Mouse (Mus musculus) lung, postnatal 0 days (tissue): ENCODE measurements around the gene Tomm20. TPM values are rescaled to one million over a fixed set of nuclear protein-coding genes. Genes with fewer than 3 reads are reported as not detected.

Experiments used
- ATAC-seq: fragments of 200-750 bp; cut with Nextera tagmentation; 2 replicates; pipeline ENCODE4 v1.8.0; 2017; ENCODE audit warnings: moderate library complexity
- DNase-seq: peaks from one replicate; pipeline ENCODE4 v3.0.0-alpha.2; 2016; ENCODE audit warnings: low spot score
- H3K27ac ChIP-seq: fragments of 300-500 bp; sonication (generic); 2 replicates; pipeline ENCODE4 v1.5.1; 2014; ENCODE audit warnings: antibody characterized with exemption, mild to moderate bottlenecking, low read length, mixed read lengths
- H3K27me3 ChIP-seq: fragments of 300-500 bp; sonication (generic); replicated peaks from 2 replicates; pipeline ENCODE4 v1.6.1; 2014; ENCODE audit warnings: low read length, mixed read lengths; ENCODE audit not compliant: insufficient read depth
- H3K36me3 ChIP-seq: fragments of 300-500 bp; sonication (generic); 2 replicates; pipeline ENCODE4 v1.6.1; 2014; ENCODE audit warnings: low read length, mixed read lengths; ENCODE audit not compliant: insufficient read depth
- H3K4me1 ChIP-seq: fragments of 300-500 bp; sonication (generic); 2 replicates; pipeline ENCODE4 v1.6.1; 2014; ENCODE audit warnings: antibody characterized with exemption, low read depth, low read length, mixed read lengths; ENCODE audit not compliant: insufficient read depth
- H3K4me2 ChIP-seq: fragments of 300-500 bp; sonication (generic); replicated peaks from 2 replicates; pipeline ENCODE4 v1.6.1; 2014; ENCODE audit warnings: low read depth, mild to moderate bottlenecking, low read length, moderate library complexity, mixed read lengths
- H3K4me3 ChIP-seq: fragments of 300-500 bp; sonication (generic); 2 replicates; pipeline ENCODE4 v1.5.1; 2014; ENCODE audit warnings: low read depth, low read length
- H3K9ac ChIP-seq: fragments of 300-500 bp; sonication (generic); replicated peaks from 2 replicates; pipeline ENCODE4 v1.6.1; 2014; ENCODE audit warnings: low read depth, mild to moderate bottlenecking
- H3K9me3 ChIP-seq: fragments of 300-500 bp; sonication (generic); 2 replicates; pipeline ENCODE4 v1.6.1; 2016; ENCODE audit warnings: low read length, mixed read lengths
- CTCF ChIP-seq: IDR thresholded peaks from 2 replicates; pipeline ENCODE4 v1.5.1; 2016; ENCODE audit warnings: antibody characterized with exemption, mild to moderate bottlenecking
- EP300 ChIP-seq: IDR thresholded peaks from 2 replicates; pipeline ENCODE4 v1.6.1; 2016; ENCODE audit warnings: antibody characterized with exemption, mild to moderate bottlenecking, control low read depth
- WGBS: fragments of 180-500 bp; shearing (Covaris S2); extraction: QIAGEN DNeasy Blood & Tissue Kit; methylation state at CpG from one replicate; pipeline ENCODE4 v1.1.7; 2014; 5-methylcytosine and 5-hydroxymethylcytosine counted together
- polyA plus RNA-seq: library from polyadenylated mRNA; unstranded; fragments of >200 nt; fragmentation: Nextera tagmentation; extraction: Ambion mirVana; gene quantifications from 2 replicates; pipeline ENCODE4 v1.2.1, GENCODE M21; 2015

The Tomm20 gene
- polyA plus RNA-seq, 1 experiment from 2014 or later: 155 TPM

DNA sequence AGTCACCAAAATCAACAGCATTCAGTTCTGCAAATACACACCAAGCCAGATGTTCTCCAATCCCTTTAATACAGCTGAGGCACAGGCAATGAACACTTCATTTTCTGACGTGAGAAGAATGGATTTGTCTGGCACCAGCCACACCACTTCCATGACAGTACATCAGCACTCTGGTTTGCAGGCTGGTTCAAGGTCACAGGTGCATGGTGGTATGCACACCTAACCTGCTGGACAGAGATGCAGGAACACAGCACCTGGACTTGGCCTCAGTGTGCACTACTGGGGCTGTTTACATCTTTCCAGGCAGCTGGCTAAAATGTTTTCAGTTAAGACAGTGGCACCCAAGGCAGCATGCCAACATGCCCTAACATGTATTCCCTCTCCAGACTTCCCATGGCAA, 13.0 kb downstream of the Tomm20 start:
- TF ChIP-seq CTCF (no peak), EP300 (no peak)
- Histone ChIP-seq H3K9me3 (no peaks in the 10 kb centered on the region), H3K4me1 (no peaks in the 10 kb centered on the region), H3K4me2 (no peak overlapping the region), H3K27me3 (no peaks in the 10 kb centered on the region), H3K27ac (no peak overlapping the region), H3K36me3 (peaks cover 12% of the 10 kb centered on the region; the same call in 1 of the 2 replicates), H3K9ac (no peak overlapping the region), H3K4me3 (no peak overlapping the region)
- DNase-seq: no peak
- ATAC-seq: no peak
- 55% methylated on average over 1 of the region's 1 CpGs for WGBS

GRCm38 (mm10) chr8:126932249-126932648, 13.4 kb downstream of the Tomm20 start:
- WGBS: 56% methylated on average over 1 of the region's 1 CpGs
- TF ChIP-seq CTCF: no peak
- TF ChIP-seq EP300: no peak
- Histone ChIP-seq H3K27ac (no peak overlapping the region), H3K4me1 (no peaks in the 10 kb centered on the region), H3K9ac (no peak overlapping the region), H3K4me2 (no peak overlapping the region), H3K27me3 (no peaks in the 10 kb centered on the region), H3K36me3 (peaks cover 12% of the 10 kb centered on the region; the same call in 1 of the 2 replicates), H3K4me3 (no peak overlapping the region), H3K9me3 (no peaks in the 10 kb centered on the region)
- no peak for DNase-seq
- no peak for ATAC-seq

DNA sequence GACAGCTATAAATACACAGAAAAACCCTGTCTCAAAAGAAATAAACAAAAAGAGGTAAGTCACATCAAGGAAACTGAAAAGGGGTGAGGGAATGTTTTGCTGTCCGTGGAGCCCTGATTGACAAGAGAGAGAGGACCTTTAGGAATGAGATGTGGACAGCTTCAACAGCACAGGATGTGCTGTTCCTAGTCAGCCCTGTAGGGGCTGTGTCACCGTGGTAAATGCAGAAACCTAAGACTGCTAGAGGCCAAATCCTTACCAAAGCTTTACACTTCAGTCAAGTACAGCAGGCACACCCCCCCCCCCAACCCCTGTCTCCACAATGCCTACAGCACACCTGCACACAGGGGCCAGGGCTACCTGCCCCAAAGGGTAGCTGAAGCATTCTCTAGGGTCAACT, 13.9 kb downstream of the Tomm20 start:
- H3K36me3 ChIP-seq: peaks cover 12% of the 10 kb centered on the region; the same call in 1 of the 2 replicates

GRCm38 (mm10) chr8:126929607-126930161, 16.0 kb downstream of the Tomm20 start:
- DNase-seq: peak; percentile 72
- H3K27ac ChIP-seq: peak overlapping the region; percentile 14; the same call in 1 of the 2 replicates
- H3K9me3 ChIP-seq: no peaks in the 10 kb centered on the region
- no peaks in the 10 kb centered on the region for H3K27me3 ChIP-seq
- H3K9ac ChIP-seq: no peak overlapping the region
- H3K4me3 ChIP-seq: no peak overlapping the region
- H3K4me1 ChIP-seq: no peaks in the 10 kb centered on the region
- ATAC-seq: peak; percentile 45
- peaks cover 12% of the 10 kb centered on the region; the same call in 1 of the 2 replicates for H3K36me3 ChIP-seq
- WGBS: 63% methylated on average over 3 of the region's 3 CpGs
- no peak overlapping the region for H3K4me2 ChIP-seq
- no peak for TF ChIP-seq EP300
- peak; percentile 95 for TF ChIP-seq CTCF

More for the DNA sequence above, 13.9 kb downstream of the Tomm20 start:
- Histone ChIP-seq H3K4me1 (no peaks in the 10 kb centered on the region), H3K9ac (no peak overlapping the region), H3K9me3 (no peaks in the 10 kb centered on the region), H3K27me3 (no peaks in the 10 kb centered on the region), H3K27ac (no peak overlapping the region), H3K4me3 (no peak overlapping the region), H3K4me2 (no peak overlapping the region)
- 29% methylated on average over 2 of the region's 2 CpGs for WGBS
- no peak for TF ChIP-seq EP300
- TF ChIP-seq CTCF: peak; percentile 61
- DNase-seq: no peak
- peak; percentile 24; the same call in 1 of the 2 replicates for ATAC-seq

- 81% methylated on average over 10 of the region's 10 CpGs for WGBS
- 0 out of 2 replicates have a peak, but pooled peaks have one; percentile 4 for ATAC-seq
- TF ChIP-seq CTCF (no peak), EP300 (no peak)
- H3K27ac ChIP-seq: no peak overlapping the region
- no peak for DNase-seq
- no peaks in the 10 kb centered on the region for H3K4me1 ChIP-seq
- no peak overlapping the region for H3K4me3 ChIP-seq
- peaks cover 8% of the 10 kb centered on the region; the same call in 1 of the 2 replicates for H3K36me3 ChIP-seq
- no peaks in the 10 kb centered on the region for H3K27me3 ChIP-seq
- no peak overlapping the region for H3K4me2 ChIP-seq
- H3K9ac ChIP-seq: no peak overlapping the region
- H3K9me3 ChIP-seq: no peaks in the 10 kb centered on the region
These were observed 16.7 kb downstream of the Tomm20 start for GRCm38 (mm10) chr8:126928755-126929505.

DNA sequence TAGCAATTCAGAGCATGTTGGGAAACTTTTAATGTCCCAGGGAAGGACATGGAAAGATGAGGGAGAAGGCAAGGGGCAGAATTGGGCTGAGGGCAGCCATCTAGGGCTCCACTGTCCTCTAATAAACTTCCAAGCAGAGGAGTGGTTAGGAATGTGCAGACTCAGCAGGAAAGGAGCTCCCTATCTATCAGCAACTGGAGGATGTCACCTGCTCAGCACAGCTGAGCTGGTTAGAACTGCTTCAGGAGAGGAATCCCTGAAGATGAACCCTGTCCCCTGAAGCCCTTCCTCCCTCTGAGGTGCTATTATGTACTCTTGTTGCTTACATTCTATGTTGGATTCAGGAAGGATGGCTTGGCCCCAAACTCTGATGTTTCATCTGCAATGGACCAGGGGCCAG, 17.6 kb downstream of the Tomm20 start:
- H3K36me3 ChIP-seq: 0 out of 2 replicates have a peak, but pooled peaks cover 4% of the 10 kb centered on the region
- no peak overlapping the region for H3K9ac ChIP-seq
- no peaks in the 10 kb centered on the region for H3K9me3 ChIP-seq
- H3K4me1 ChIP-seq: no peaks in the 10 kb centered on the region
- DNase-seq (no peak), ATAC-seq (no peak)
- H3K27me3 ChIP-seq: no peaks in the 10 kb centered on the region
- no peak overlapping the region for H3K4me2 ChIP-seq
- no peak overlapping the region for H3K4me3 ChIP-seq
- no peak overlapping the region for H3K27ac ChIP-seq
- TF ChIP-seq EP300 (no peak), CTCF (no peak)
